Mouse (Mus musculus): ENCODE measurements at regions not wholly inside any gene's neighbourhood (a gene's known extent, or its start where the extent isn't known, plus 50 kb on each side); places are given as distances from the start of the nearest gene placed in this dataset.

DNA sequence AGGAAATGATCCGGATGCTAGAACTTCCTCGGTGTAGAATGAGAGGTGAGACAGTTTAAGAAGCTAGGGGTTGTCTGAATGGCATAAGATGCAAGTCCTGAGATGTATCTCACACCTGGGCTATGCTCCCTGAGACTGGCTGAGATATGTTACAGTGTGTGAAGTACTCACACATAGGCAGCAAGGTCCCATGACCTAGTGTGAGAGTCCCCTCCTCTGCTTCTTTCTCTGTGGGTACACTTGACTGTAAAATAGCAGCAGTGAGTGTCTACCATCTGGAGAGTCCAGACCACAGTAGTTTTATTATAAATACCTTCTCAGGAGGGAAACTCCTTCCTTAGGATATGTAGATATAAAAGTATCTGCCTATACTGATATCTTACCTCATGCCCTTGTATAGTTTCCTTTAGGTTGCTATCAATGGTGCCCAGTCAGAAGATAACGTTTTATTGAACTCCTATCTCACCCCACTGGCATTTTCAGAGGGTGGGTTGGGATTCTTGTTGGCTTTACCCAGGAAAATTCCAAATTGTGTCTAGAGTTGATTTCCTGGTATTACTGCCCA lies 81.7 kb upstream of the Sox5 start:
- H3K36me3 ChIP-seq (ENCODE audit: control insufficient read depth): no peaks in the 10 kb centered on the region
- H3K4me3 ChIP-seq (replicated peaks): no peak overlapping the region
- TF ChIP-seq GATA1 (IDR thresholded peaks at IDR 0.05; ENCODE audit: low read length) (no peak), TAL1 (IDR thresholded peaks at IDR 0.05; ENCODE audit: low read length) (no peak)
- H3K4me1 ChIP-seq (ENCODE audit: control insufficient read depth): peaks cover 12% of the 10 kb centered on the region
- H3K9me3 ChIP-seq (ENCODE audit: control insufficient read depth, low read length): no peaks in the 10 kb centered on the region
- H3K27me3 ChIP-seq (ENCODE audit: control insufficient read depth): no peaks in the 10 kb centered on the region

DNA sequence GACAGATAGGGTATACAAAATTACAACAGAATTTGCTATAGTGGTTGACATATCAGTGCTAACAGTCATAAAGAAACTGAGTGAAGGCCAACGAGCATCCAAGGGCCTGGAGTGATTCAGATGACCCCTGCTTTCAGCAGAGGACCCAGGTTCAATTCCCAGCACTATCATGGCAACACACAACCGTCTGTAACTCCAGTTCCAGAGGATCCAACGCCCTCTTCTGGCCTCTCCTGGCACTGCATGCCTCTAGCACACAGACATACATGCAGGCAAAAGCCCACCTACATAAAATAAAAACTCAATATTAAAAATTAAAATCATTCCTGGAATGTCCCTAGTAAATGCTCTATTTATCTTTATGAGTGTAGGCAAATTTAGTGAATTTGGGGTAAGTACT lies 59.7 kb upstream of the Sox5 start:
- H3K27me3 ChIP-seq (ENCODE audit: control insufficient read depth): no peaks in the 10 kb centered on the region
- TF ChIP-seq GATA1 (IDR thresholded peaks at IDR 0.05; ENCODE audit: low read length) (no peak), TAL1 (IDR thresholded peaks at IDR 0.05; ENCODE audit: low read length) (no peak)
- peaks cover 13% of the 10 kb centered on the region; the same call in 1 of the 2 replicates for H3K9me3 ChIP-seq (ENCODE audit: control insufficient read depth, low read length)
- no peaks in the 10 kb centered on the region for H3K36me3 ChIP-seq (ENCODE audit: control insufficient read depth)
- H3K4me3 ChIP-seq (replicated peaks): no peak overlapping the region
- no peaks in the 10 kb centered on the region for H3K4me1 ChIP-seq (ENCODE audit: control insufficient read depth)

DNA sequence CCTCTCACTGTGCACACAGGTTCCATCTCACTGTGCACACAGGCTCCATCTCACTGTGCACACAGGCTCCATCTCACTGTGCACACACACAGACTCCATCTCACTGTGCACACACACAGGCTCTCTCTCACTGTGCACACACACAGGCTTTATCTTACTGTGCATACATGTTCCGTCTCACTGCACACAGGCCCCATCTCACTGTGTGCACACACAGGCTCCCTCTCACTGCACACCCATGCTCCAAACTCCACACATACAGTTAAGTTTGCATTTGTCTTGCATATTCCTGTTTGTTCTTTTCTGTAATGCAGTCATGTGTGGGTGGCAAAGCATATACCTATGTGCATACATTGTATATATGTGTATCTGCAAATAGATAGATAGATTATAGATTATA lies 57.6 kb upstream of the Sox5 start:
- H3K9me3 ChIP-seq (ENCODE audit: control insufficient read depth, low read length): peaks cover 13% of the 10 kb centered on the region; the same call in 1 of the 2 replicates
- no peak for TF ChIP-seq TAL1 (IDR thresholded peaks at IDR 0.05; ENCODE audit: low read length)
- TF ChIP-seq GATA1 (IDR thresholded peaks at IDR 0.05; ENCODE audit: low read length): no peak
- no peak overlapping the region for H3K4me3 ChIP-seq (replicated peaks)
- no peaks in the 10 kb centered on the region for H3K36me3 ChIP-seq (ENCODE audit: control insufficient read depth)
- H3K27me3 ChIP-seq (ENCODE audit: control insufficient read depth): no peaks in the 10 kb centered on the region
- no peaks in the 10 kb centered on the region for H3K4me1 ChIP-seq (ENCODE audit: control insufficient read depth)

DNA sequence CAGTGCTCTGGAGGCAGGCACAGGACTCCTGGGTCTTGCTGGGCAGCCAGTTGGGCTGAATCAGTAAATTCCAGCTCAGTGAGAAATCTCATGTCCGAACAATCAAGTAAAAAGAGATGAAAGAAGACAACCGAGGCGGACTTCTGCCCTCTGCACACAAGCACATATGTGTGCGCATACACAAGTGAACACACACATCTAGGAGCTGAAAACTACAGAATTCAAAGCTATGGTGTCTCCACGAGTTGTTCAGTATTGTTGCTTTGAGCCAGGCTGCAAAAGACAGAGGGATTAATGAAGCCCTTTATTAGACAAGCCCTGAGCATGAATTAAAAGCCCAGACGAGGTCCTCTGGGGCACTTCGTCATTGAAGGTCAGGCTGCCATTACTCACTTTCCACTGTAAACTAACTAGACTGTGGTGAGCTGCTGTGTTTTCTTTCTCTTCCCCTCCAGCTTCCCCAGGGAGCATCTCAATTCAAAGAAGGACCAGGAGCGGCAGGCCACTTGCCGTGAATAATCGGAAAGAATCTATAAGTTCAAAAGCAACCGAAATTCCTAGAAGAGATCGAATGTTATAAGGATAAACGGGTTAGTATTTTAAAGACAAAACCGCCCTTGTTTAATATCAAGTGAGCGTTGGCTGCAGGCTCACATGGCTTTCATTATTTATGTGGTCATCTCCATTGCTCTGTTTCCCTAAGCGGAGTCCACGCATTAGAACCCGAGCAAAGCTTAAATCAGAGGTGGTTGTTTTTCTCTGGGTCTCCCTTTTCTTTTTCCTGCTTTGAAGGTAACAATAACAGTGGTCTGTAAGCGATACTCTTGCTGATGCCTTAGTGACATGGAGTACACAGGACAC lies 52.8 kb upstream of the Sox5 start:
- H3K4me1 ChIP-seq (ENCODE audit: control insufficient read depth): no peaks in the 10 kb centered on the region
- peaks cover 7% of the 10 kb centered on the region; the same call in 1 of the 2 replicates for H3K9me3 ChIP-seq (ENCODE audit: control insufficient read depth, low read length)
- no peak for TF ChIP-seq TAL1 (IDR thresholded peaks at IDR 0.05; ENCODE audit: low read length)
- no peak for TF ChIP-seq GATA1 (IDR thresholded peaks at IDR 0.05; ENCODE audit: low read length)
- H3K4me3 ChIP-seq (replicated peaks): no peak overlapping the region
- no peaks in the 10 kb centered on the region for H3K36me3 ChIP-seq (ENCODE audit: control insufficient read depth)
- H3K27me3 ChIP-seq (ENCODE audit: control insufficient read depth): no peaks in the 10 kb centered on the region
